Mouse (Mus musculus): Measurements from ENCODE around the gene Hspb1. TPM values are rescaled to one million over a fixed set of nuclear protein-coding genes. Genes with fewer than 3 reads are reported as not detected.

Hspb1 gene
- polyA plus RNA-seq, 1 experiment from 2014 or later = 11.4 TPM

DNA sequence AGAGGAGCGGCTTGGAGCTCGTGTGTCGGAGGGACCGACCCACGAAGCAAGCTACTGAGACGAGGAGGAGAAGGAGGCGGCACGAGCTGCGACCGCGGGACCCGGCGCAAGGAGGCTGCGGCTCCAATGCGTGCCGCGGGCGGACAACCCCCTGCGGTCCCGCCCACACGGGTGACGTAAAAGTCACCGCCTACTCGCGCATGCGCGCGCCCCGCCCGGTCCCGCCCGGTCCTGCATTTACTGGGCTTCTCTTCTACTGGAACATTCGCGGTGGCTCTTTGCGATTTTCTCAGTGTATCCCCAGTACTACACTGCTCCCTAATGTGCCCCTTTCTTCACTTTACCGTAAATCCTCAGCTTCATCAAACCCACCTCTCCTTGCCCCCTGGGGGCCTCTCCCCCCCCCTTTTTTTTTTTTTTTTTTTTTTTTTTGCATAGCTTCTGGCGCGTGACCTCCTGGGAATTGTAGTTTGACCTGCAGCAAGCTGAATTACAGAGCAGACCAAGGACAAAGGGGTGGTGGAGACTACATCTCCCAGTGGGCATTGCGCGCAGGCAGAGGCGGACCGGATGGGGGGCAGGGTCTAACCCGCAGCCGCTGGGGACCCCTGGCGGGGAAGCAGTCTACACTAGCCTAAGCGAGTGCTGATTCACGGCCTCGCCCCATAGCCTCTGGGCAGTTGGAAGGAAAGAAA is 46.9 kb downstream of the Hspb1 start, which contains the start of gene Ywhag:
TSS of gene Ywhag (minus strand) at position 136 of the 695 bp plus-strand sequence.
- WGBS = under 1% methylated on average over 48 of the region's 48 CpGs
- H3K9ac ChIP-seq (ENCODE audit: low read length) = peak within 1 kb of the TSS; percentile 79
- no peaks in the 10 kb centered on the region for H3K27me3 ChIP-seq (ENCODE audit: control insufficient read depth, insufficient read depth, low read length)
- ATAC-seq (replicated peaks; ENCODE audit: low FRiP score) (peak; percentile 96), DNase-seq (ENCODE audit: low spot score) (peak; percentile 98)
- H3K27ac ChIP-seq (ENCODE audit: low read depth, low read length) = peak within 1 kb of the TSS; percentile 89
- peak within 1 kb of the TSS; percentile 69 for H3K4me3 ChIP-seq (ENCODE audit: low read depth, low read length)
- H3K4me1 ChIP-seq (replicated peaks; ENCODE audit: control insufficient read depth, insufficient read depth, low read length) = peaks cover 7% of the 10 kb centered on the region; the same call in 1 of the 2 replicates
- no peaks in the 10 kb centered on the region for H3K9me3 ChIP-seq (ENCODE audit: control insufficient read depth, low read length)
- peak within 1 kb of the TSS; percentile 75 for H3K4me2 ChIP-seq (ENCODE audit: low read depth, low read length, severe bottlenecking)
- H3K36me3 ChIP-seq (ENCODE audit: control insufficient read depth, insufficient read depth, low read length) = peaks cover 2% of the 10 kb centered on the region; the same call in 1 of the 2 replicates

GRCm38 (mm10) chr5:135935176-135935523 is 47.4 kb downstream of the Hspb1 start:
- H3K4me3 ChIP-seq (ENCODE audit: low read depth, low read length) = peak overlapping the region; percentile 69
- peaks cover 7% of the 10 kb centered on the region; the same call in 1 of the 2 replicates for H3K4me1 ChIP-seq (replicated peaks; ENCODE audit: control insufficient read depth, insufficient read depth, low read length)
- no peaks in the 10 kb centered on the region for H3K27me3 ChIP-seq (ENCODE audit: control insufficient read depth, insufficient read depth, low read length)
- peaks cover 2% of the 10 kb centered on the region; the same call in 1 of the 2 replicates for H3K36me3 ChIP-seq (ENCODE audit: control insufficient read depth, insufficient read depth, low read length)
- H3K9ac ChIP-seq (ENCODE audit: low read length) = peak overlapping the region; percentile 79; the same call in 1 of the 2 replicates
- no peaks in the 10 kb centered on the region for H3K9me3 ChIP-seq (ENCODE audit: control insufficient read depth, low read length)
- peak overlapping the region; percentile 42; the same call in 1 of the 2 replicates for H3K4me2 ChIP-seq (ENCODE audit: low read depth, low read length, severe bottlenecking)
- DNase-seq (ENCODE audit: low spot score) (no peak), ATAC-seq (replicated peaks; ENCODE audit: low FRiP score) (no peak; the same call in 1 of the 2 replicates)
- WGBS = 56% methylated on average over 7 of the region's 7 CpGs
- H3K27ac ChIP-seq (ENCODE audit: low read depth, low read length) = peak overlapping the region; percentile 89

GRCm38 (mm10) chr5:135935641-135936190 is 48.0 kb downstream of the Hspb1 start:
- Histone ChIP-seq H3K9ac (ENCODE audit: low read length) (peak overlapping the region; percentile 79; the same call in 1 of the 2 replicates), H3K27ac (ENCODE audit: low read depth, low read length) (no peak overlapping the region), H3K36me3 (ENCODE audit: control insufficient read depth, insufficient read depth, low read length) (no peaks in the 10 kb centered on the region; the same call in 1 of the 2 replicates), H3K27me3 (ENCODE audit: control insufficient read depth, insufficient read depth, low read length) (no peaks in the 10 kb centered on the region), H3K9me3 (ENCODE audit: control insufficient read depth, low read length) (no peaks in the 10 kb centered on the region), H3K4me1 (replicated peaks; ENCODE audit: control insufficient read depth, insufficient read depth, low read length) (peaks cover 7% of the 10 kb centered on the region; the same call in 1 of the 2 replicates), H3K4me3 (ENCODE audit: low read depth, low read length) (no peak overlapping the region), H3K4me2 (ENCODE audit: low read depth, low read length, severe bottlenecking) (no peak overlapping the region)
- DNase-seq (ENCODE audit: low spot score) = no peak
- 88% methylated on average over 6 of the region's 6 CpGs for WGBS
- ATAC-seq (replicated peaks; ENCODE audit: low FRiP score) = no peak

Other genes starting within 250 kb of the Hspb1 start
- 113 and 117 TPM in 2 replicates for gene Por, start 217.9 kb upstream of the Hspb1 start, polyA plus RNA-seq (2014; fragmentation: Nextera tagmentation; extraction: Ambion mirVana)
- gene Tmem120a, start 143.5 kb upstream of the Hspb1 start, polyA plus RNA-seq (2014; fragmentation: Nextera tagmentation; extraction: Ambion mirVana) = 46.1 and 49.0 TPM in 2 replicates
- not detected in 2 replicates for gene Styxl1, start 109.5 kb upstream of the Hspb1 start, polyA plus RNA-seq (2014; fragmentation: Nextera tagmentation; extraction: Ambion mirVana)
- gene Mdh2, start 109.4 kb upstream of the Hspb1 start, polyA plus RNA-seq (2014; fragmentation: Nextera tagmentation; extraction: Ambion mirVana) = 526 and 536 TPM in 2 replicates
- 12.3 and 12.7 TPM in 2 replicates for gene Srrm3, start 81.0 kb upstream of the Hspb1 start, polyA plus RNA-seq (2014; fragmentation: Nextera tagmentation; extraction: Ambion mirVana)
- gene Ywhag, start 46.7 kb downstream of the Hspb1 start, polyA plus RNA-seq (2014; fragmentation: Nextera tagmentation; extraction: Ambion mirVana) = 147 and 161 TPM in 2 replicates
- 1.2 and 1.5 TPM in 2 replicates for gene Ssc4d, start 86.6 kb downstream of the Hspb1 start, polyA plus RNA-seq (2014; fragmentation: Nextera tagmentation; extraction: Ambion mirVana)
- gene Zp3, start 92.2 kb downstream of the Hspb1 start, polyA plus RNA-seq (2014; fragmentation: Nextera tagmentation; extraction: Ambion mirVana) = not detected in 2 replicates
- gene Dtx2, start 106.9 kb downstream of the Hspb1 start, polyA plus RNA-seq (2014; fragmentation: Nextera tagmentation; extraction: Ambion mirVana) = 35.4 and 37.0 TPM in 2 replicates
- not detected in 2 replicates for gene Upk3b, start 150.6 kb downstream of the Hspb1 start, polyA plus RNA-seq (2014; fragmentation: Nextera tagmentation; extraction: Ambion mirVana)
- gene Upk3bl, start 166.6 kb downstream of the Hspb1 start, polyA plus RNA-seq (2014; fragmentation: Nextera tagmentation; extraction: Ambion mirVana) = 0.77 and 0.80 TPM in 2 replicates
- 4.3 and 7.2 TPM in 2 replicates for gene Rasa4, start 196.0 kb downstream of the Hspb1 start, polyA plus RNA-seq (2014; fragmentation: Nextera tagmentation; extraction: Ambion mirVana)
- gene Polr2j, start 228.7 kb downstream of the Hspb1 start, polyA plus RNA-seq (2014; fragmentation: Nextera tagmentation; extraction: Ambion mirVana) = 253 and 261 TPM in 2 replicates
- 48.1 and 53.3 TPM in 2 replicates for gene Lrwd1, start 248.2 kb downstream of the Hspb1 start, polyA plus RNA-seq (2014; fragmentation: Nextera tagmentation; extraction: Ambion mirVana)
- 23.2 and 24.5 TPM in 2 replicates for gene Alkbh4, start 248.2 kb downstream of the Hspb1 start, polyA plus RNA-seq (2014; fragmentation: Nextera tagmentation; extraction: Ambion mirVana)

Data from forebrain, embryonic 11.5 days (tissue).